Mouse (Mus musculus) 3134 (cell line): ENCODE measurements around the gene F5.

Source experiments
- DNase-seq: peaks from one replicate; pipeline ENCODE4 v3.0.0-alpha.2; 2011; ENCODE audit warnings: low spot score; ENCODE audit not compliant: insufficient read length; ENCODE audit errors: extremely low read depth

F5 gene

DNA sequence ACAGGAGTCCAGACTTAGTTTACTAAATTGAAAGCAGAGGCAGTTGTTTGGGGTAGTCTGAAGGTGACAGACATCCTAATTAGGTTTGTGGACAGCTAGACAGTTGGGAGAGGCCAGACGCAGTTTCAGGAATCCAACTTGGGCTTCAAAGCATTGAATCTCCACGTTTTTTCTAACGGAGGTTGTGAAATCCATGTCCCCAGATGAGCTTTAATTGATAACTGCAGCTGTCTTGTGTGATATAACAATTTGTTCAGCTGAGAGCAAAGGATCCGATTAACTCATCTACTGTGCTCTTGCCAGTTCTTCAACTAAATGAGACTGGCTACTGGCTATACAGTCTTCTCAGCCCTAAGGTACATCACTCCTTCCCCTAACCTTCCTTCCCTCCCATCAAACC, 6.9 kb downstream of the F5 start:
- no peak for DNase-seq

GRCm38 (mm10) chr1:164159781-164160180, 8.1 kb downstream of the F5 start:
- no peak for DNase-seq

DNA sequence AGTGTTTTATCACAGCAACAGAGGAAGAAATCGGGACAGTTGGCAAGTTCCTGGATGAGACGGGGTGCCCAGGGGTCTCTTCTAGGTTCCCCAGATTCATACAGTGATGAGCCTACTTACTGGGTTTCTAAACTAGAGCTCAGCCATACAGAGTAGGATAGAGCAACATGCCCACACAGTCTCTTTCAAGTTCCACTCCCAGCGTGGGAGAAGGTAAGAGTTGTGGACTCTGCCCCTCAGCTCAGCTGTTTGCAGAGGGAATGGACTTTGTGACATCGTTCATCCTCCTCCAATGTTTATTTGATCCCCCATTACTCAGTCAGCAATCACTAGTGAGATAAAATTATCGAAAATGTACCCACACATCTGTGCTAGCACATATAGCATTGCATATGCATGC, 11.1 kb downstream of the F5 start:
- DNase-seq = no peak

- DNase-seq = no peak
These were observed 17.2 kb downstream of the F5 start for GRCm38 (mm10) chr1:164168818-164169217.

DNA sequence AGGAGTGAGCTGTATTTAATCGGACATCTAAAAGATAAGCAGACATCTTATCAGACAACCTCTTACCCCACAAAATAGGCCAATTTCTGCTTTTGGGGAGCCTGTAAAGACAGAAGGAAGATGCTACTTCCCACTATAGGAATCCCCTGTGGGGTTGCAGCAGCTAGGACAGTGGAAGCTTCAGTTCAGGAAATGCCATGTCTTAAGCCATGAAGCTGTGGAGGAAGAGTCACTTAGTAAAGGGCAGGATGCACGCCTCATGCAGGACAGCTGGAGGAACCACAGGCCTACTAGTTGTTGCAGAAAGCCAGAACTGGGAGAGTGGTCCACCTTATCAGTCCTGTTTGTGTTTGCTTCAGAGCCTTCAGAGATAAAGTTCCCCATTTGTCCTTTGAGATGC, 18.8 kb downstream of the F5 start:
- DNase-seq = no peak

DNA sequence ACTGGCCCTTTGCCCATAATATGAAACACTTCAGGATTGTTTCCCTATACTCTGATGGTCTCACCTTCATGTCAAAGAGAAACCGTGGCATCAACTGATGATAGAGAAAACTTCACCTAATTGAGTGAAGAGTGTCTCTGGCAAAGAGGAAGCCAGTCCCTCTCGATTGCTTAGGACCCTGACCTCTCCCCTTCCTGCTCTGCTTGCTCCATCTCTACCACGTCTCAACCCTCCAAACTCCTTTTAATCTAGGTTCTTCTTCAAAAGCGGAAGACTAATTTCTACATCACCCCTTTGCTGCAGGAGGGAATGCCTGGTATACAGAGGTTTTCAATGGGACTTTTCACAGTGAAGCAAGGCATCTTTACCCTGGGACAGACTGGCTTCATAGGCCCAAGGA, 21.5 kb downstream of the F5 start:
- no peak for DNase-seq

GRCm38 (mm10) chr1:164176856-164177255, 25.2 kb downstream of the F5 start:
- no peak for DNase-seq

DNA sequence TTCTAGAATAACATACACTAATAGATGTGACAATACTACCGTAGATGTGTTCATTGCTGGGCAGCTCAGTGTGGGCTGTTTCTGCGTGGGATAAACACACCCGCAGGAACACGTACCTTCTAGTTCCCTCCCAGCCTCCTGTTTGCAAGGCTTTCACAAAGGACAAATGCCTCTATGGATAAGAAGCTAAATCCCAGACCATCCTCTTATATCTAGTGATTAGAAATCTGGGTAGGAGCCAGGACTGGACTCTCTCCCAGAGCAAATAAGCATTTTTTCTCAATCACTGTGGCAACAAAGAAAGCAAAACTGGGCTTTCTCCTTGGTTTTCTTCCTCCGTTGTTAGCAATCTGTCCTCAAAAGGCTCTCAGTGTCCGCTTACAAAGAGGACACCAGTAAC, 26.8 kb downstream of the F5 start:
- no peak for DNase-seq

DNA sequence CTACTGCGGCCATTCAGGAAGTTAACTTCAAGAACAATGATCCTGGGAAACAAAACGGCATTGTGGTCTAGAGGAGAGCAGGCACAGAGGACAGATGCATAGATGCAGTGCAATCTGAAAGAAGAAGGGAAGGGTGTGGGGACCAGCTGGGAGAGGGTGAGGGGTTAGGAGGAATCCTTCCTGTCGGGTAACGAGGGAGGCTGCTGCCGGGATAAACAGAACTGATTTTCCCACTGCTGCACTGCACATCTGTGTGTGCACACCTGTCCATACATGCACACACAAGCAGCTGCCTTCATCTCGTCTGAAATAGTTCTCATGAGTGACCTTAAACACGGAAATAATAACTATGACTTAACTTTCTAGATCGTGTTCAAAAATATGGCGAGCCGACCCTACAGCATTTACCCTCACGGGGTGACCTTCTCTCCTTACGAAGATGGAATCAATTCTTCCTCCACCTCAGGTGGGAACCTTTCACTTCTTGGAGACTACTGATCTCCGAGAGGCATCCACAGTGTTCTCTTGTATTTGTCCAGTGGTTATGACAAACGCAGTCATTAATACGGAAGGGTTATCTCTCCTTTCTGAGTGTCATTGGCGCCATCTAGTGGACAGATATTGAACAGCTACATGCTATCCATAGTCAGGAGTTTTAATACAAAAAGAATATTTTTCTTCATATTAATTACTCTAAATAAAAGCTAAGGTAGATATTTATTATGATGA, 32.7 kb downstream of the F5 start:
- no peak for DNase-seq

DNA sequence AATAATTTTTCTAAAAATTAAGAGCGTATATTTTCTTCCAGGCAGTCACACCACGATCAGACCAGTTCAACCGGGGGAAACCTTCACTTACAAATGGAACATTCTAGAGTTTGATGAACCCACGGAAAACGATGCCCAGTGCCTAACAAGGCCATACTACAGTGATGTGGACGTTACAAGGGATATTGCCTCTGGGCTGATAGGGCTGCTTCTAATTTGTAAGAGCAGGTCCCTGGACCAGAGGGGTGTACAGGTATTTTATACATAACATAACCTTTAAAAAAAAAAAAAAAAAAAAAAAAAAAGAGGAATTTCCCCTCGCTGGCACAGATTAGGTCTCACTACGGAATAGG, 33.2 kb downstream of the F5 start:
- DNase-seq = no peak

GRCm38 (mm10) chr1:164185316-164185715, 33.7 kb downstream of the F5 start:
- DNase-seq = no peak

DNA sequence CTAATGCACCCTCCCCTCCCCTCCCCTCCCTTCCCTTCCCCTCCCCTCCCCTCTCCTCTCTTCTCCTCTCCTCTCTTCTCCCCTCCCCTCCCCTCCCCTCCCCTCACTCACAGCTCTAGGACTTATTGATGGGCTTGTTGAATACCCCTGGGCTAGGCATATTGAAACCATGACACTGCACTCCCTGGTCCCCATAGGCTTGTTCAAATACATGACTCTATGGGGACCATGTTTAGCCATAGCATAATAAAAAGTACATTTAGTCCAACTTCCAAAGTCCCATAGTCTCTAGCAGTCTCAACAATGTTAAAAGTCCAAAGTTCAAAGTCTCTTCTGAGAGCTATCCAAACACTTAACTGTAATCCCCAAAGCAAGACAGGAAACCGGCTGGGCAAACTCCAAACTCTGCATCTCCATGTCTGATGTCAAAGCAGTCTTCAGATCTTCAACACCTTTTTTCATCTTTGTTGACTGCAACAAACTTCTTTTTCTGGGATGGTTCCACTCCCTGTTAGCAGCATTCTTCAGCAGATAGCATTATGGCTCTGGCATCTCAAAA, 35.4 kb downstream of the F5 start:
- DNase-seq = no peak

DNA sequence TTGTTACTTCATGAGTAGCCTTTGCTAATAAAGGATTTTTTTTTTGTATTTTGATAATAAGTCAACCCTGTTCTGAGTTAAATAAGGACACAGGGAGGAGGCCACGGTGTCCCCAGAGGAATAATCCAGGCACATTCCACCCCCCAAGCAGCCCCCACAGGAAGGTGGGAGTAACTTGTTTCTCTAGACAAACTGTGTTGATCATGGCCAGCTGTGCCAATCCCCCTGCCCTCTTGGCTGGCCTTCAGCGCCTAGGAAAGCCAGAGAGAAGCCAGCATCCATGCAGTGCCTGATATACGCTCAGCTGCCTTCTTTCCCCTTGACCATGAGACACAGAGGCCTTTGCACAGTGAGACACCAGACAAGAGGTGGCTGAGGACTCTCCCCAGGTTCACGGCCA, 47.9 kb downstream of the F5 start:
- DNase-seq = no peak

DNA sequence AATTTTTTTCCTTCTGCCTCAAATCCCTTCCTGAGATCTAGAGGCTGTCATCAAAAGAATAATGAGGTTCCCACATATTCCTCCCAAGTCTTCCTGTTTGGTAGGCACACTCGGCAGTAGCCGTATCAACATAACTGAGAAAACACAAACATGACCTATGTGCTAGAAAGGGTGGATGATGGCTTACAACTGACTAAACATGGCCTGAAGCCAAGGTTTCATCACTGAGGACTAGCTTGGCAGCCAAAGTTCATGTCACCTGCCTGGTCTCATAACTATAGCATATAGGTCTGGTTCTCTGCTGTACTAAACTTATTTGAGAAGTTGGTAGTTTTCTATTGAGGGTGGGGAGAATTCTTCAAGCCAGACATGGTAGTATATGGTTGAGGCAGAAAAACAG, 56.8 kb downstream of the F5 start:
- DNase-seq = no peak

- DNase-seq = no peak
These were observed 59.3 kb downstream of the F5 start for GRCm38 (mm10) chr1:164210899-164211298.

GRCm38 (mm10) chr1:164212686-164213085, 61.0 kb downstream of the F5 start:
- no peak for DNase-seq

GRCm38 (mm10) chr1:164214190-164214589, 62.6 kb downstream of the F5 start:
- no peak for DNase-seq

- no peak for DNase-seq
These were observed 63.5 kb downstream of the F5 start for GRCm38 (mm10) chr1:164215097-164215496.

DNA sequence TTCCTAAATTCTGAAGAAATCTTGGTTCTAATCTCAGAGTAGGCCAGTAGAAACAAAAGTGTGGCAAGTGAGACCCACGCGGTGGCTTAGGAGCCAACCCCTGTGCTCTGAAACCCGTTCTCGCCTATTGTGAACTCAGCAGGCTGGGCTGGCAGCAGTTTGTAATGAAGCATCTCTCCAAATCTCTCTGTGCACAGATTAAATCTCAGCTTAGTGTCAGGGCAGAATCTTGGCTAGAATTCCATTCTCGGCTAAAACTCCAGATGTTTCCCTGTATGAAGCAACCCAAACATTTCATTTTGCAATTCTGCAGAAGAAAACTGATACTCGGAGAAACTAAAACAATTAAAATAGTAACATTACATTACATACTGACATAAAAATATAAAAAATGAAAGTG, 63.9 kb downstream of the F5 start:
- DNase-seq = no peak

DNA sequence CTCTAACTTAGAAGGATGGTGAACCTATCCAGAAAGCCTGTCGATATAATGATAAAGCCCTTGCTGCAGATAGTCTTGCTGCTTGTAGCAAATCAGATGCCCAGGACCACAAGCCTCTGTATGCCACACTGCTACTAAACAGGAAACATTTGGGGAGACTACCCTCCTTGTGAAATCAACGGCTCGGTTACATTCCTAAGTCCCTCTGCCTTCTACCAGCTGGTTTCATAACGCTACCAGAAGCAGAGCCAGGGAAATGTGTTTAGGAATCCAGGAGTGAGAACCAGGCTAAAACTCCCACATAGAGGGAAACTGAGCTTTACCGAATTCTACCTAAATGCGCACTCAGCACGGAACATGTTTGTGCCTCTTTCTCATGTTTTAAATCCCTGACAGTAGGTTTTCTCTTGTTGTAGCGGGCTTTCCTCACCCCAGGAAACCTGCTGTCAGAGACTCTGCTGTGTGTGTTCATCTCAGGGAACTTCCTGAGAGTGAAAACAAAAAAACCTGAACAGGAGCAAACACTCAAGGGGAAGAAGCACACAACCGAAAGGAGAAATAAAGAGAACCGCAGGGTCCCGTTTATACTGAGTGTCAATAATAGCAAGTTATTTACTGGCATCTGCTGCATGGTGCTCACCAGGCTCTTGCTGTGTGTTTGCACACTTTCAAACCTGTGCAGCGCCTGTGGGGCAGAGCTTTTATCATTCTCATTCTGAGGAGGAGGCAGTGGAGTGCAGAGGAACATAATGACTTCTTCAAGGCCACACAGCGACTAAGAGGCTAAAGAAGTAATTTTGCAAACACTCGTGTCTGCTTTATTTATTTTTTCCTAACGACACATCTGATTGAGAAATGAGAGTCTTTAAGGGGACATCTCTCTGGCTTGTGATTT, 66.4 kb downstream of the F5 start:
- DNase-seq = no peak

DNA sequence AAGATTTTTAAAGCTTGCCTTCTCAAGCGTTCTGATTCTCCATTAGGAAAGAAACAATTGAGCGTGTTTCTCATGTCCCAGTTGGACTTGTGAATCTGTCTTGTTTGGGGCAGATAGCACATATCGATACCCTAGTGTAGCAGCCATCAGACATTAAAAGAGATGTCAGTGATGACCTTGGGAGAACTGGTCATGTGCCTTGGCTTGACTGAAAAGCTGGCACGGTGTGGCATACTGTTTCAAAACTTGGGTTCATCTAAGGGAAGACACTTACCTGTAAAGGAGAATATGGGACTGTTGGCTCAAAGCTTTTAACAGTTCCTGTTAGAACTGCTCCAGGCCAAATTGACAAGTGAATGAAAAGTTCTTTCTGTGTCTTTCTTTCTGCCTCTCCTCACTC, 68.6 kb downstream of the F5 start:
- no peak for DNase-seq

DNA sequence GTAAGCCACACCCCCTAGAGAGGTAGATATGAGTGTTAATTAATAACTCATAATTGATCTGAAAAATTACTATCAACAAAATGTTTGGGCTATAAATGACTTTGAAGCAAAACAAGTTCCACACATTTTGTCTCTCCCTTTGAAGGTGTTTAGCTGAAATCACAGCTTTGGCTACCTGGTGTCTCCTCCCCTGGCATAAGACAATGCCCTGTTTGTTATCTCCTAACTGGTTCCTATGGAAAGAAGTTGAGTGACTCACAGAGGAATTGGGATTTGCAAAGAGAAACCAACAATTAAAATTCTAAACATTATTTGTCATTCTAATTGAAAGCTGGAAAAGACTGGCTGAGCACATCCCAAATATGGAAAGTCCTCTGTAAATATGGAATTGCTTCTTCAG, 71.5 kb downstream of the F5 start:
- DNase-seq = no peak
